Mouse (Mus musculus) ES-Bruce4 (cell line): ENCODE measurements around the gene Col4a4.

ENCODE experiments used
- EP300 ChIP-seq: IDR thresholded peaks from 2 replicates; pipeline ENCODE4 v1.6.1; 2011; ENCODE audit warnings: low read depth, low read length; ENCODE audit not compliant: insufficient read depth
- POLR2A ChIP-seq: IDR thresholded peaks from one replicate; pipeline ENCODE4 v1.8.1; 2011; ENCODE audit warnings: low read length; ENCODE audit not compliant: insufficient read depth

DNA sequence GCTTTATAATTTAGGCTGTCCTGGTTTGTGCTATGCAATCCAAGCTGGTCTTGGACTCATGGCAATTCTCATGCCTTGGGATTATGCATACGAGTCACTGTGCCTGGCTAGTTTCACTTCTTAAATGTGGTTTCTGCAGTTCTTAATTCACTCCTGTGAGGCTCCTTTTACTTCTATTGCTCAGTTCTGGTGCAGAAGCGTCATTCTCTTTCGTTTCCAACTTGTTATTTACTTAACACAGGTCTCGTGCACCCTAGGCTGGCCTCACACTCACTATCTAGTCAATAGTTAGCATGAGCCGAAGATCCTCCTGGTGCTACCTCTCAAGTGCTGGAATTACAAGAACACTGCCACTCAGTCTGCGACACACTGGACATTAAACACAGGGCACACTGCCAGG is 117.8 kb downstream of the Col4a4 start:
- TF ChIP-seq EP300 (no peak), POLR2A (no peak)
